Mouse (Mus musculus) brain, embryonic 14.5 days (tissue): ENCODE data around the gene Gucd1.

Source experiments
- CTCF ChIP-seq: fragments of 200-500 bp; IDR thresholded peaks from 2 replicates; pipeline ENCODE4 v1.5.1; 2012; ENCODE audit warnings: inconsistent platforms, mild to moderate bottlenecking, moderate library complexity, borderline replicate concordance; ENCODE audit not compliant: insufficient read depth, insufficient read length; ENCODE audit errors: extremely low read depth
- POLR2A ChIP-seq: fragments of 200-500 bp; IDR thresholded peaks from 2 replicates; pipeline ENCODE4 v1.6.1; 2012; ENCODE audit warnings: mild to moderate bottlenecking, inconsistent platforms, borderline replicate concordance; ENCODE audit not compliant: poor library complexity, insufficient read depth, insufficient read length, severe bottlenecking; ENCODE audit errors: extremely low read depth

- TF ChIP-seq CTCF (no peak), POLR2A (no peak)
Measured at GRCm38 (mm10) chr10:75378688-75379087, 139.1 kb downstream of the Gucd1 start.
